In genomic region chr13:25893150-25893549, GRCm38 (mm10) we compare ENCODE assay signal across 21 mouse cellular contexts.
DNase-seq lines count a peak whose midpoint lies in the region; ATAC-seq lines count a peak whose summit lies in the region.
"Had no signal": no experiment of that assay in that cellular context is flagged by ENCODE, and none has a peak within 500 bp of the region (broad histone marks: within the 10 kb centered on the region; RNA-seq: fewer than 3 reads in every experiment).

No protein-coding gene starts in this region.

- no peak overlapping the region for H3K4me3 ChIP-seq in kidney, embryonic 16.5 days (ENCODE audit: low read length)
- H3K4me3 ChIP-seq: embryonic facial prominence, embryonic 13.5 days; forebrain, embryonic 13.5 days; forebrain, embryonic 15.5 days had no signal

- no peak overlapping the region for H3K27ac ChIP-seq in kidney, embryonic 16.5 days (ENCODE audit: low read length)
- H3K27ac ChIP-seq: embryonic facial prominence, embryonic 13.5 days; forebrain, embryonic 13.5 days; forebrain, embryonic 15.5 days had no signal

- DNase-seq in kidney, adult 18-20 months: no peak
- DNase-seq in kidney, postnatal 10 days: peak; percentile 23
- DNase-seq in kidney, postnatal 25 days: no peak
- peak; percentile 18 to 25 for DNase-seq in kidney, postnatal 4 days
- no peak for DNase-seq in kidney, adult 9 months
- peak; percentile 1 for DNase-seq in NIH3T3 (ENCODE audit: low read depth)
- DNase-seq in heart, adult 11 months: no peak
- DNase-seq: adrenal gland, adult 8-10 months; adrenal gland, postnatal 14 days; adrenal gland, postnatal 36 days; cerebellum, adult 11-12 months; cerebellum, adult 2 months; cerebellum, adult 9-10 months; cerebellum, postnatal 25 days; forebrain, postnatal 0 days had no signal

- 0 out of 2 replicates have a peak, but pooled peaks have one; percentile 51 for ATAC-seq in kidney, embryonic 16.5 days (ENCODE audit: low FRiP score, low TSS enrichment)
- ATAC-seq: activated CD4-positive, CD25-positive, alpha-beta regulatory T cell, adult 4 months; forebrain, embryonic 13.5 days; forebrain, embryonic 15.5 days; forebrain, postnatal 0 days; Patski had no signal

- H3K9me3 ChIP-seq in kidney, embryonic 16.5 days (ENCODE audit: low read length): no peaks in the 10 kb centered on the region
- H3K9me3 ChIP-seq: embryonic facial prominence, embryonic 13.5 days; forebrain, embryonic 13.5 days; forebrain, embryonic 15.5 days had no signal

- no peaks in the 10 kb centered on the region for H3K36me3 ChIP-seq in kidney, embryonic 16.5 days (ENCODE audit: insufficient read depth, low read length)
- H3K36me3 ChIP-seq: embryonic facial prominence, embryonic 13.5 days; forebrain, embryonic 15.5 days had no signal

- H3K27me3 ChIP-seq in kidney, embryonic 16.5 days (ENCODE audit: insufficient read depth, low read length): no peaks in the 10 kb centered on the region
- H3K27me3 ChIP-seq: embryonic facial prominence, embryonic 13.5 days; forebrain, embryonic 13.5 days; forebrain, embryonic 15.5 days; Patski had no signal

- 16% methylated on average over 2 of the region's 2 CpGs for WGBS in kidney, embryonic 16.5 days

- H3K9ac ChIP-seq in kidney, embryonic 16.5 days (replicated peaks; ENCODE audit: low read length): no peak overlapping the region
- H3K9ac ChIP-seq: embryonic facial prominence, embryonic 13.5 days; forebrain, embryonic 13.5 days; forebrain, embryonic 15.5 days; forebrain, postnatal 0 days had no signal

- H3K4me2 ChIP-seq in kidney, embryonic 16.5 days (replicated peaks; ENCODE audit: low read depth, low read length): no peak overlapping the region
- H3K4me2 ChIP-seq: embryonic facial prominence, embryonic 13.5 days; forebrain, embryonic 13.5 days; forebrain, embryonic 15.5 days had no signal

- H3K4me1 ChIP-seq in kidney, embryonic 16.5 days (ENCODE audit: insufficient read depth, low read length): no peaks in the 10 kb centered on the region
- H3K4me1 ChIP-seq: embryonic facial prominence, embryonic 13.5 days; forebrain, embryonic 13.5 days; forebrain, embryonic 15.5 days had no signal

Comparison
In these comparisons a context has a peak if more than half of its experiments do, and no peak if none do; other contexts are left out.
1. DNase-seq: peak in kidney, postnatal 10 days (single experiment), kidney, postnatal 4 days (2 of 2) and NIH3T3 (single experiment); none in kidney, adult 18-20 months (single experiment), kidney, postnatal 25 days (0 of 2), kidney, adult 9 months (single experiment) and heart, adult 11 months (single experiment).